Mouse (Mus musculus) C2C12 (cell line): Measurements from ENCODE around the gene Mtmr4. TPM values are rescaled to one million over a fixed set of nuclear protein-coding genes. Genes with fewer than 3 reads are reported as not detected.

Experiments
- H3K27me3 ChIP-seq: one replicate; pipeline ENCODE4 v1.6.1; 2011; ENCODE audit not compliant: control insufficient read depth, insufficient read depth, insufficient read length
- H3K36me3 ChIP-seq: one replicate; pipeline ENCODE4 v1.6.1; 2011; ENCODE audit not compliant: control insufficient read depth, insufficient read depth
- H3K4me3 ChIP-seq: one replicate; pipeline ENCODE4 v1.5.1; 2011; ENCODE audit warnings: mild to moderate bottlenecking, control low read depth; ENCODE audit not compliant: poor library complexity, insufficient read depth, severe bottlenecking
- H3K79me2 ChIP-seq: one replicate; pipeline ENCODE4 v1.6.1; 2011; ENCODE audit not compliant: control insufficient read depth, insufficient read depth
- H3K79me3 ChIP-seq: one replicate; pipeline ENCODE4 v1.6.1; 2011; ENCODE audit warnings: low read depth, control low read depth
- H3ac ChIP-seq: one replicate; pipeline ENCODE3; 2011; ENCODE audit warnings: low read depth; ENCODE audit not compliant: control insufficient read depth, insufficient read length
- CEBPB ChIP-seq: IDR thresholded peaks from one replicate; pipeline ENCODE4 v1.6.1; 2011; ENCODE audit warnings: low read depth, mild to moderate bottlenecking, control low read depth, moderate library complexity
- CTCF ChIP-seq: IDR thresholded peaks from one replicate; pipeline ENCODE4 v1.5.1; 2011; ENCODE audit not compliant: control insufficient read depth, insufficient read depth, insufficient read length
- FOSL1 ChIP-seq: IDR thresholded peaks from one replicate; pipeline ENCODE4 v1.8.0; 2011; ENCODE audit warnings: mild to moderate bottlenecking, low read length; ENCODE audit not compliant: poor library complexity, insufficient read depth, severe bottlenecking
- MAX ChIP-seq: IDR thresholded peaks from one replicate; pipeline ENCODE4 v1.6.1; 2011; ENCODE audit warnings: mild to moderate bottlenecking, control low read depth
- MYOD1 ChIP-seq: IDR thresholded peaks from one replicate; pipeline ENCODE4 v1.6.1; 2011; ENCODE audit warnings: low read depth; ENCODE audit not compliant: control insufficient read depth, insufficient read length
- MYOG ChIP-seq: IDR thresholded peaks from one replicate; pipeline ENCODE4 v1.6.1; 2011; ENCODE audit not compliant: control insufficient read depth, insufficient read length; ENCODE audit errors: extremely low read depth
- USF1 ChIP-seq: IDR thresholded peaks from one replicate; pipeline ENCODE4 v1.6.1; 2011; ENCODE audit warnings: low read depth, mild to moderate bottlenecking, control low read depth, moderate library complexity
- polyA plus RNA-seq: library from polyadenylated mRNA; unstranded; fragments of >200 nt; fragmentation: generic; extraction: Trizol; gene quantifications from one replicate; pipeline ENCODE4 v1.2.1, GENCODE M21; 2012; ENCODE audit warnings: missing spikeins

Gene Mtmr4
- polyA plus RNA-seq, 1 experiment: 28.0 TPM

DNA sequence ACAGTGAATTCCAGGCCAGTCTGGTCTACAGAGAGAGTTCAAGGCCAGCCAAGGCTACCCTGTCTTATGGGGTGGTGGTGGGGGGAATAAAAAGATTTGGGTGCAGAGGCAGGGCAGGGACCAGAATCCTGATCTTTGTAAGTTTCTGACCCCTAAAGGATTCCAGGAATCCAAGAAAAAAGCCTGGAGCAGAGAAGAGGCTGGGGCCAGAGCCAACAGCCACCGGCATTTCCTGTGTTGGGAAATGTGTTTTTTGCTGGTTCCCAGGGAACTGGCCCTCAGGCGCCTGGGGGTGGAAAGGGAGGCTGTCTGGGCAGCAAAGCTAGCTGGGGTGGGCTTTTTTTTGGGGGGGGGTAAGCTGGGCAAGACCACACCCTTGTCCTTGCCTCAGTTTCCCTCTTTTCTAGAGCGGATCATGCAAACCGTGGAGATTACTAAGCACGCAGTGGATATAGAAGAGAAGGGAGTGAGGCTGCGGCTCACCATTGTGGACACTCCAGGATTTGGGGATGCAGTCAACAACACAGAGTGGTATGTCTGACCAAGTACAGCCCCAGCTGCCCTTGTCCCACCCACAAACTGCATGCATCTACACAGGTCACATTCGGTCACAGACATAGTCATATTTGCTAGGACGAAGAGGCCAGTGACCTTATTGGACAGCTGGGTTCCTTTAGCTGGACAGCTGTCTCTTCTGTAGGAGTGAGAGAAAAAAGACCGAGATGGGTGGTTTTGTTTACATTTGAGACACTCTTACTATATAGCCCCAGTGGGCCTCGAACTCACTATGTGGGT lies 7.1 kb upstream of the Mtmr4 start:
- Histone ChIP-seq H3K79me3 (no peaks in the 10 kb centered on the region), H3K4me3 (no peak overlapping the region), H3ac (no peak overlapping the region), H3K27me3 (no peaks in the 10 kb centered on the region), H3K79me2 (no peaks in the 10 kb centered on the region), H3K36me3 (no peaks in the 10 kb centered on the region)
- TF ChIP-seq MYOD1: no peak
- no peak for TF ChIP-seq MYOG
- TF ChIP-seq FOSL1: no peak
- no peak for TF ChIP-seq USF1
- no peak for TF ChIP-seq MAX
- no peak for TF ChIP-seq CTCF
- TF ChIP-seq CEBPB: no peak

DNA sequence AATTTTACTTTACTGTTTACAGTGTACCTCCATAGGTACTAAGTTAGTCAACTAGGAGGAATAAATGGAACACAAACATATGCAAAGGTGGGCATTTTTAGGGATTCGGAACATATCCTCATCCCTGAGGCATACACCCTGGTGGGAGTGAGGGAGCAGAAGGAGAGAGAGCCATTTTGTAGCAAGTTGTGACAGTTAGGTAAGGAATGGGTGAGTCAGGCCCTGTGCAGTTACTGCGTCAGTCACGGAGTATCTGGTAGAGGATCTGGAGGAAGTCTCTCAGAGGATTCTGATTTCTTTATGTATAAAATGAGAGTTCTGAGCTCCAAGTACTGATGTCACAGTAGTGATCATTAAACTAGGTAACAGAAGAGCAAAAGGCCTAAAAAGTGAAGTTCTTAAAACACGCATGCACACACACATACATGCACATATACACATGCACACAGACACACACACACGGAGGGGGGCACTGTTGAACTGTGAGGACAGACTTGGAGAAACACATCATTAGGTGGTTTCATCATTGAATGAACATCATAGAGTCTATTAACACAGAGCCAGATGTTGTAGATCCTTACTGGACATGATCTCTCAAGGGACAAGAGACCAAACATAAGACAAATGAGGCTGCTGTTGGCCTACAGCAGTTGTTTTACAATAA lies 4.6 kb upstream of the Mtmr4 start:
- H3K79me3 ChIP-seq: no peaks in the 10 kb centered on the region
- no peak overlapping the region for H3ac ChIP-seq
- H3K27me3 ChIP-seq: no peaks in the 10 kb centered on the region
- no peaks in the 10 kb centered on the region for H3K36me3 ChIP-seq
- no peak for TF ChIP-seq FOSL1
- no peak for TF ChIP-seq MYOG
- TF ChIP-seq MYOD1: no peak
- no peak for TF ChIP-seq USF1
- no peak for TF ChIP-seq CTCF
- TF ChIP-seq MAX: no peak
- TF ChIP-seq CEBPB: no peak
- peaks cover 12% of the 10 kb centered on the region for H3K79me2 ChIP-seq
- H3K4me3 ChIP-seq: no peak overlapping the region

DNA sequence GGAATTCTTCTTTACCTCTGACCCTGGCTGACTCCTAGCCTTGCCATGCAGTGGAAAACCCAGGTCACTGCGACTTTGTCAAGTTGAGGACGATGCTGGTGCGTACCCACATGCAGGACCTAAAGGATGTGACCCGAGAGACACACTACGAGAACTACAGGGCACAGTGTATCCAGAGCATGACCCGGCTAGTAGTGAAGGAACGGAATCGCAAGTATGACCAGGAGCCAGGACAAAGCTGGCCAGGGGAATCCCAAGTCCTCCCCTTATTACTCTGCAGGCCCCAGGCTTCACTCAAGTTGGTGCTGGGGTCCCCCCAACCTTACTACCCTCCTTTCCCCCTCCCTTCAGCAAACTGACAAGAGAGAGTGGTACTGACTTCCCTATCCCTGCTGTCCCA lies 2.4 kb upstream of the Mtmr4 start:
- H3K4me3 ChIP-seq: no peak overlapping the region
- TF ChIP-seq MAX (no peak), MYOD1 (no peak), MYOG (no peak), CTCF (no peak), USF1 (no peak), CEBPB (no peak), FOSL1 (no peak)
- no peaks in the 10 kb centered on the region for H3K36me3 ChIP-seq
- H3K79me2 ChIP-seq: peaks cover 19% of the 10 kb centered on the region
- H3K79me3 ChIP-seq: no peaks in the 10 kb centered on the region
- no peak overlapping the region for H3ac ChIP-seq
- H3K27me3 ChIP-seq: no peaks in the 10 kb centered on the region

DNA sequence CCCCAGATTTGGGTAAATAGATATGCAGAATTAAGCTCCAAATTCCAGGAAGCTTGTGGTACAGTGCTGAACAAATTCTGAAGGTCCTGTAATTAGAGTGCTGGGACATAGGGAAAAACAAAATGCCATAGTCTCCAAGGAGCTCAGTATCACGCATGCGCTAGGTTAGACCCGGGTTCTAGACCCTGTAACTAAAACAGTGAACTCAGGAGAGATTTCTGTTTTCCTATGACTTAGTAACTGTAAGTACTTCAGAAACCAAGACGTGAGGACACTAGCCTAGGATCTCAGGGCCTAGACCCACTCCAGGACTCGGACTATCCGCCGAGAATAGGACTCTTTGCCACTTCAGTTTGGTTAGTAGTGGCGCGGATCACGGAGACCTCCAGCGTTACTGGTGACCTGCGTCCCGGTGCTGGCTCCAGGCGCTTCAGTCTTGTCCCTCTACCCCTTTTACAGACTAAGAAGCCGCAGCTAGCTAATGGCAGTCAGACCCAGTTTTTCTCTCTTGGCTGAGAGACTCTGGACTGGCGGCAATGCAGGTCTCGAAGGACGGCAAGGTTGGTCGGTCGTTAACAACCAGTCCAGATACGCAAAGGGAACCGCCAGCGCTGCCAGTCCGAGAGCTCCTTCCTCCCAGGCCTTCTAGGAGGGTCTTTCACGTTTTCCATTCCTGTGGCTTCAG lies 979 bp upstream of the Mtmr4 start:
- no peaks in the 10 kb centered on the region for H3K36me3 ChIP-seq
- no peak for TF ChIP-seq MAX
- no peak for TF ChIP-seq MYOG
- no peak for TF ChIP-seq CEBPB
- no peak for TF ChIP-seq USF1
- no peak for TF ChIP-seq MYOD1
- TF ChIP-seq CTCF: no peak
- TF ChIP-seq FOSL1: no peak
- H3K79me2 ChIP-seq: peaks cover 22% of the 10 kb centered on the region
- H3ac ChIP-seq: peak overlapping the region; percentile 86
- H3K27me3 ChIP-seq: no peaks in the 10 kb centered on the region
- H3K79me3 ChIP-seq: peaks cover under 1% of the 10 kb centered on the region
- peak overlapping the region; percentile 77 for H3K4me3 ChIP-seq

DNA sequence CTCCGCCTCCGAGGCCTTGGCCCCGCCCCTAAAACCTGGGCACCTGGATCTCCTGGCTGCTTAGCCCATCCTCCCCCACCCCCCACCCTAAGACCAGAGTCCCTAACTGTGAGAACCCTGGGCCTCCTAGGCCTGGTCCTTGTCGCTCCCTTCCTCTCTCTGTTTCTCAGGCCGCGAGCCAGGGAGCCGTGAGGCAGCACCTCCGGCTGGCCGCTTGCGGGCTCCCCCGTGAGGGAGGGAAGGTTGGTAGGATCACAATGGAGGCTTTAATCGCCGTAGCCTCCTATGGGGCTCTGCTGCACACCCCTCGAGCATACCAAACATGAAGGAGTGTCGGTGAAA lies 363 bp downstream of the Mtmr4 start:
- TF ChIP-seq MYOG: no peak
- no peak for TF ChIP-seq CTCF
- no peak for TF ChIP-seq CEBPB
- no peak for TF ChIP-seq MYOD1
- TF ChIP-seq USF1: no peak
- TF ChIP-seq FOSL1: no peak
- no peak for TF ChIP-seq MAX
- peaks cover 7% of the 10 kb centered on the region for H3K79me3 ChIP-seq
- no peaks in the 10 kb centered on the region for H3K27me3 ChIP-seq
- H3K79me2 ChIP-seq: peaks cover 36% of the 10 kb centered on the region
- peak overlapping the region; percentile 41 for H3K4me3 ChIP-seq
- peak overlapping the region; percentile 55 for H3ac ChIP-seq
- peaks cover 8% of the 10 kb centered on the region for H3K36me3 ChIP-seq
